Mouse (Mus musculus) thymus, postnatal 10 days (tissue): ENCODE results near the gene Rnf227.

Source experiments
- DNase-seq, 2 experiments: peaks; one replicate each; pipeline ENCODE4 v3.0.0; 2021; ENCODE audit warnings: low spot score in 2 of 2

Rnf227 gene

DNA sequence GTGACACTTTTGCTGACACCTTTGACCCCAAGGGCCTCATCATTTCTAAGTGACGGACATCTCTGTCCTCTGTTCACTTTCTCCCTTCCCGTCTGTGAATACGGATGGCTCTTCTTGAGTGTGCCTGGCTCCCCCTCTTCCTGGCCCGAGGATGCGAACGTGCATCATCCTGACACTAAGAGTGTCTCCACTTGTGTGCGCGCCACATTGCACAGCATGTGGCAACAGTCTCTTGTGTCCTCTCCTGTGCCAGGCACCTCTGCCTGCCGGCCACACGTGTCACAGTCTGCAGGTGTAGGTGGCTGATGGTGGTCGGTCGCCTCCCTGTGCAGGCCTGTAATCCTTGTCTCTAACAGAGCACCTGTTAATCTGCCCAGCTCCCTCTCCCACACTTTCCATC is 31.3 kb downstream of the Rnf227 start:
- no peak for DNase-seq

DNA sequence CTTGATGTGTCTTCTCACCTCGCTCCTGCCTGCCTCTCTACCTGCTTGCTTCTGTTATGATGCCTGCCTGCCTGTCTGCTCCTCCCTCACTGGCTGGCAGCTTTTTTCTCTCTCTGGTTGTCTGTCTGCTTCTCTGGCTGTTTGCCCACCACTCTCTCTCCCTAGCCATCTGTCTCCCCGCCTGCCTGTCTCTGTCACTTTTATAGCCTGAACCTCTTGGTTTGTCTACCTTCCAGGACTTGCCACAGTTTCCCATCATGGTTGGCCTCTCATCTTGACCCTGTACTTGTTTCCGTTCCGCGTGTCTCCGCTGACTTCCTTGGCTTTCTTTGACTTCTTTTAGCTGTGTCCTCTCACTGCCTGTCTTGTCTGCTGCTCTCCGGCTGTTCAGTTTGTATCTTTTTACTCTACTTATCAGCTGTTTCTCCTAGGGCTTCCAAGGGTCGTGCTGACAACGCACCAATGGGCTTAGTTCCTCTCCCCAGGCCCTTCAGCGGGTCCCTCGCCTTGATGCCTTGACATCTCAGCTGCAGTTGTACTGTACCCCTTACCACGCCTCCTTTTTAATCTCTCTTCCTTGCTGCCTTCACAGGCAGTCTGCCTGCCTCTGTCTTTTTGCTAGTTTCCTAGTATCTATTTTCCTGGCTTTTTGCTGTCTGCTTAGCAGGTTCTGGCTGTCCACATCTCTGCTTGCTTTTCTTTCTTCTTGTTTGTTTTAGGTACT is 32.0 kb downstream of the Rnf227 start:
- DNase-seq, result no peak

DNA sequence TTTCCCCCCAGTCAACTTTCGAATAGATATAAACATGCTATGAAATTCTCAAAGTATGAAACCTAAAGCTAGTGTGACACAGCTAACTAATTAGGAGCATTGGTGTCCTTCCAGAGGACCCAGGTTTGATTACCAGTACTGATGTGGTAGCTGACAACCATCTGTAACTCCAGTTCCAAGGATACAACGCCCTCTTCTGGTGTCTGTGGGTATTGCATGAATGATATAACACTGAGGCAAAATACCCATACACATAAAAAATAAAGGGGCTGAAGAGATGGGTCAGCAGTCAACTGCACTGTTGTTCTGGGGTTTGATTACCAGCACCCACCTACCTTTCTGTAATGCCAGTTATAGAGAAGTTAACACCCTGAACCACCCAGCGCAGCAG is 32.5 kb downstream of the Rnf227 start:
- no peak for DNase-seq

DNA sequence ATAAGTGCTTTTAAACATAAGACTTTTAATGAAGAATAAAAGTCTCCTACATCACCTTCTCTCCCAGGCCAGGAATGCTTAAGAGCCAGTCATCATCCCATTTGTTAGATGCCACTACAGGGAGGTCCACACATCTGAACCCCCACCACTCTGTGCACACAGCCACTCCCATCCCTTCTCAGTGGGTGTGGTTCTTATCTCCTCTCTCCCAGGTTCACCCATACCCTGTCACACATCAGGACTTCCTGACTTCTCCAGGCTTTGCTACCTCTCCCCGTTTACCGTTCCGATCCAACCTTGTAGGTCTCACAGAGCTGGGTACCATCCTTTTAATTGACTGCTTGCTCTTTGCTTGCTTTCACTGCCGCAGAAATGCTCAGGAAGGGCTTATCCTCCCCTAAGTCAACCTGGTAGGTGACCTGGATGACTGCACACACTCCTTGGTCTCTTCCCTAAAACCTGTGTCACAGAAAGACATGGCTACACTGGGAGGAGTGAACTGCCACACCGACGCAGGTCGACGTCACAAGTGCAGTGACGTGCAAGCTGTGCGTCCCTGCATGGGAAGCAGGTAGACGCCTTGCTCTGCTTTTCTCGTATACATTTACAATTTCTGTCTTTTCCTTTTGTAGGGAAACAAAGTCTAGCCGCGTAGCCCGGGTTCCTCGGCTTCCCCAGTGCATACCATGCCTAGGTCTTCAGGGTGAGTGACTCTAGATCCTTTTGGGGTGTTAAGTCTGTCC is 33.1 kb downstream of the Rnf227 start:
- no peak for DNase-seq

DNA sequence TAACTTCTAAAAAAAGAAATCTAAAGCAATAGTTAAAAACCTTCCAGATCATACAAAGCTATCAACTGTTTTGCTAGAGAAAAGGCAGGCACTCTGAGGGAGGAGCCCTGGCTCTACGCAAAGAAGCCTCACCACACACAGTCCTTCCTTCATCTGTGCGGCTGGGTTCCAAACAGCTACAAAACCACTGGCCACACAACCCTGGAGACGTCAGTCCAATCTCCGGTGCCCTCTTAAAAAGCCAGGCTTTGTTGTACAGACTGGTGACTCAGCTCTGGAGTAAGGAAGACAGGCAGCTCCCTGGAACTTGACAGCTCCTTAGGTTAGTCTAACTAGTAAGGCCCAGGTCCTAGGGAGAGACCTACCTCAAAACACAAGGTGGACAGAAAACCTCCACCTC is 35.4 kb downstream of the Rnf227 start:
- no peak for DNase-seq

DNA sequence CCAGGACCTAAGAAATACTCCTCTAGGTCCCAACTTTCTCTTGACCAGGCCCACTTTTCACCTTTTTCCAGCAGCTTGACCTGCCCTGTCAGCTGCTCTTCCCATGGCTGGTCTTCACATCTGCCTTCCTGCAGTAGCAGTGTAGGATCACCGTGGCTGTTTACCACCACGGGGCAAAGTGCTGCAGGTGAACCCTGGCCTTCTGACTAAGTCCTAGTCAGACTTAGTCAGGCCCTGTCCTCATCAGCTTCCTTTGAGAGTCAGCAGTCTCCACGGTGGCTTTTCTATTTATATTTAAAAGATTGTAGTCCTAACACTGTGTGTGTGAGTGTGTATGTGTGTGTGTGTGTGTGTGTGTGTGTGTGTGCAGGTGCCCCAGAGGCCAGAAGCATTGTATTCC is 37.5 kb downstream of the Rnf227 start:
- no peak for DNase-seq

DNA sequence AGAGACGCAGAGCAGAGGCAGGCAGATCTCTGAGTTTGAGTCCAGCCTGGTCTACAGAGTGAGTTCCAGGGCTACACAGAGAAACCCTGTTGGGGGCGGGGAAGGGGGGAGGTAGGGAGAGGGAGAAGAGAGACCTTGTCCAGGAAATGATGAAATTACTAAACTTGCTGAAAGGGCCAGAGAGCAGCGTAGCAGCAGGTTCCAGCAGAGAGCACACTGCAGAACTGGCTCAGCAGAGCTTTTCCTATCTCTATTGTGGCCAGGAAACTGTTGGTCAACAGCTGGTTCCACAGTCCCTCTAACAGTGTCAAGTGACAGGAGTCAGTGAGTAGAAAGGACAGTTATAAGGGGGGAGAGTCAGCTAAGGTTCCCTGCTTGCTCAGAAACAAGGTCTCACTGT is 39.3 kb downstream of the Rnf227 start:
- no peak for DNase-seq

DNA sequence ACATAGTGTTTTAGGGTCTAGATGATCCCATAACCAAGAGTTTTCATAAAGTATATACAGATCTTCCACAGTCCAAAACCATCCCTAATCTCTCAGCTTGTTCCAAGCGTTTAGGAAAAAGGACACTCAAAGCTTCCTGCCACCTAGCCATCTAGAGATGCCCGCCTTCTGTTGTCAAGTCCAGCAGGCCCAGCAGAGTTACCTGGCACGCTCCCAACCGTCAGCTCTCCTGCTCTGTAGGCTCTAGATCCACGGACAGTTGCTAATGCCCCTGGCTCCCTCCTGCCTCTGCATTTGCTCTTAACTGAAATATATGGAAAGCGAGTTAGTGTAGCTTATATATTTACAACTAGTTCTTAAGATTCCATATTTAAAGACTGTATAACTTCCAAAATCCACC is 41.1 kb downstream of the Rnf227 start:
- DNase-seq, result no peak

DNA sequence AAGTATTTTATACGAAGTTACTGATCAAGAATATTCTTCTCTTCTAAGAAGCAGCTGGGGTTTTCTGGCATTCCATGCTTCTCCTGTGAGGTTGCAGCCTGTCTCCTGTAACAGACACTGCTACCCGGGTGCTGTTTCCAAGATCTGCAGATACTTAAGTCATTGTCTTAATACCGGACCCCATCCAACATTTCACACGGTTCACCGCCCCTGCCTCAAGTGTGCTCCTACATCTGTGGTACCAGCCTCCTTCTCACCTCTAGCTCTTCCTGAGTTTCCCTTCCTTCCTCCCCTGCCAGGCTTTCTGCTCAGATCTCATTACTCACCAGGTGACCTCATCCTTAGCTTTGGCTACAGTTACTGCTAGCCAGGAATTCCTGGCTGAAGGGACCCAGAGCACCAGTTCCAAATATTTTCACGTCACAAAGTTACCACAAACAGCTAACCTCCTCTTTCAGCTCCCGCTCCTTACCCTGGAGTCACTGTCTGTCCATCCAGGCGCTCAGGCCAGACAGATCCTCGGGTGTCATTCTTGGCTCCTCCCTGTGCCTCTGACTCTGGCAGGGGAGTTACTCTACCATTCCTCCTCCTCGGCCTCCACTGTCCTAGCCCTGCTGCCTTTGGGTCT is 42.3 kb downstream of the Rnf227 start:
- DNase-seq, result no peak

DNA sequence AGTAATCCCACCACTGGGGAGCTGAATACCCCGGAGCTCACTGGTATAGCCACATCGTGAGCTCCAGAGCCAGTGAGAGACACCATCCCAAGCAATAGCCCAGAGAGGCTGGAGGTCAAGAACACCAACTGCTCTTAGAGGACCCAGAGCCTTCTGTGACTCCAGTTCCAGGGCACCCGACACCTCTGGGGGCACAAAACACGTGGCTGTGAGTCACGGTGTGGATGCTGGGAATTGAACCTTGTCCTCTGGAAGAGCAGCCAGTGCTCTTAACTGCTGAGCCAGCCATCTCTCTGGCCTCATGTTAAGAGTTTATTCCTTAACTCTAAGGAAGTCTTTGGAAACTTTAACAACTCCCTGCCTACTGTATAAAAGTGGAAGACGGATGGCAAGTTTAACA is 44.7 kb downstream of the Rnf227 start:
- DNase-seq, result no peak

DNA sequence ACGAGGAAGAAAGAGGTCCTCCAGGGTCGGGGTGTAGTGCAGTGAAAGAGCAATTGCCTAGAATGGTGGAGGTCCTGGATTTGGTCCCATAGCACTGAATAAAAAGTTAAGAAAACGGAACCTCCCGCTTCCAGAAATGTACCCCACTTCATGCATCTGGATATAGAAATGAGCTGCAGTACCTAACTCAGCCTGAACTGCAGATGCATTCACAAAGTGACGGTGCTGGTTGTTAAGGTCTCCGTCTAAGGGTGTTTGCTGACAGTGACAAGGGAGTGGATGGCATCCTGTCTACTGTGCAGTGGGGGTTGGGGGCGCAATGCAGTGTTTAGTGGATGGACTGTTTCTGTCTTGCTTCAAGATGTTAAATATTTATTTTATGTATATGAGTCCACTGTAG is 46.5 kb downstream of the Rnf227 start:
- no peak for DNase-seq

DNA sequence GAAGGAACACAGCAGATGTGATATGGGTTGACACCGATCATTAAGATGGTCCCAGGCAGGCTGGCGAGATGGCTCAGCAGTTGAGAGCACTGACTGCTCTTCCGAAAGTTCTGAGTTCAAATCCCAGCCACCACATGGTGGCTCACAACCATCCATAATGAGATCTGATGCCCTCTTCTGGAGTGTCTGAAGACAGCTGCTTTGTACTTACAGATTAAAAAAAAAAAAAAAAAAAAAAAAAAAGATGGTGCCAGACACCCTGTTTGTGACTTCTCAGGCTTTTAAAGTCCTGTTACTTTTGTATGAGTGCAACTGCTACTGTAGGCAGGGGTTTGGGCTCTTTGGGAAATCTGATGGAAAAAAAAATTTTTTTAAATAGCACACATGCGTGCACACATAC is 48.4 kb downstream of the Rnf227 start:
- no peak for DNase-seq

DNA sequence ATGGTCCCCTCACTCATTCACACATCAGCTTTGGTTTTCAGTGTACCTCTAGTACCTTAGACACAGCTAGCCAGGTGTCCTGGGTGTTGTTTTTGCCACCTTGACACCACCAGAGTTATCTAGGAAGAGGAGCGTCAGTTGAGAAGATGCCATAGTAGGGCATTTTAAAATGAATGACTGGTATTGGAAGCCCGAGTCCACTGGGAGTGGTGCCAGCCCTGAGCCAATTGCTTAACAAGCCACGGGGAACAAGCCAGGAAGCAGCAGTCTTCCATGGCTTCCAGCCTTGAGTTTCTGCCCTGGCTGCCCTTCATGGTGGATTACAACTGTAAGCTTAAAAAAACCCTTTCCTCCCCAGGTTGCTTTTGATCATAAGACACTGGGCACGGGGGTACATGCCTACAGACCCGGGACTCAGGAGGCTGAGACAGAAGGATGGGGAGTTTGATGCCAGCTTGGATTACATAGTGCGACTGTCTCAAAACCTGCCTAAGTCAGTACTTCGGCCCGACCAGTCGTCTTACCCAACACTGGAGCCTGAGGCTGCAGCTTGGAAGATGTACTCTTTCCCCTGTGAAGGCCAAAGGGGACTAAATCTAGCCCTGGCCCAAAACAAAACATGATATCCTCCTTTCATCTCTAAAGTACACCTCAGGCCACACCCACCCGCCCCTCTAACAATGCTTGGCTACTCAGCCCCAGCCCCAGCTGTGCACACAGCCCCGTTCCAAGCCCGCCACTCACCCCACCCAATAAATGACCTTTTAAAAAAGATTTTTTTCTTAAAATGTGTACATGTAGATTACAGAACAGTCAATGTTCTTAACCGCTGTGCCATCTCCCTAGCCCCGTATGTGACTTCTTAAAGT is 49.5 kb downstream of the Rnf227 start:
- DNase-seq, result no peak

DNA sequence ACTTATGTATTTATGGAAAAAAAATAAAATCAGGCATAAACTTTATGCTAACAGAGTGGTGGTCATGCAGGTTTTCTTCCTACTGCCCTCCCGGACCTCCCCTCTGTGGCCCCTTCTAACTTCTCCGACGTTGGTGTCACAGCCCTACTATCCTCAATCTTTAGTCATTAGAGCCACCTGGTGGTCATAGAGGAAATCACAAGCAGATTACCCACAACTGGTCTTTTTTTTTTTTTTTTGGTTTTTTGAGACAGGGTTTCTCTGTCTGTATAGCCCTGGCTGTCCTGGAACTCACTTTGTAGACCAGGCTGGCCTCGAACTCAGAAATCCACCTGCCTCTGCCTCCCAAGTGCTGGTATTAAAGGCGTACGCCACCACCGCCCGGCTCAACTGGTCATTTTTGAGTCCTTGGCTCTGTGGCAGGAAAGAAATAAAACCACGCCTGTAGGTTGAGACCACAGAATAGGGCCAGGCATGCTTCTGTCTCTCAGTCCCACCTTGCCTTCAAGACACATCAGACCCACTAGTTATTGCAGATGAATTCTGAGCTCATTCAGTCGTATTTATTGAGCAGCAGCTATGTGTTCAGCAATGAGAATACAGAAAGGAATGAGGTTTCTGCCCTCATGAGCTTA is 50.3 kb downstream of the Rnf227 start:
- DNase-seq, result peak in 1 of 2 experiments; percentile 78
